Mouse (Mus musculus): ENCODE data around the gene Gpr37.

- TF ChIP-seq CTCF (IDR thresholded peaks at IDR 0.05): no peak
- no peak for TF ChIP-seq POLR2A (IDR thresholded peaks at IDR 0.05; ENCODE audit: insufficient read depth, low read depth, low read length)
- no peak for TF ChIP-seq EP300 (IDR thresholded peaks at IDR 0.05; ENCODE audit: insufficient read depth, low read depth, low read length)
Observed at GRCm38 (mm10) chr6:25673801-25674200, 16.7 kb downstream of the Gpr37 start.
